Mouse (Mus musculus): ENCODE measurements around the gene Tnp1.
A peak's percentile ranks its signal among the peaks of the same experiment; 100 is the strongest.

Tnp1 gene

GRCm38 (mm10) chr1:73015731-73016130 lies at the start of gene Tnp1:
Gene Tnp1 (minus strand): TSS chr1:73015909.
- no peak for DNase-seq (ENCODE audit: low spot score in 2 of 2)

GRCm38 (mm10) chr1:73064336-73064735 lies 48.6 kb upstream of the Tnp1 start:
- DNase-seq (ENCODE audit: low spot score in 2 of 2): peak in 1 of 2 experiments; percentile 11

- no peak for DNase-seq (ENCODE audit: low spot score in 2 of 2)
Measured at GRCm38 (mm10) chr1:73061491-73062233, 46.0 kb upstream of the Tnp1 start.

- DNase-seq (ENCODE audit: low spot score in 2 of 2): no peak
Measured at GRCm38 (mm10) chr1:73060271-73060670, 44.6 kb upstream of the Tnp1 start.

GRCm38 (mm10) chr1:73056266-73057001 lies 40.7 kb upstream of the Tnp1 start:
- DNase-seq (ENCODE audit: low spot score in 2 of 2): no peak

GRCm38 (mm10) chr1:73055820-73056219 lies 40.1 kb upstream of the Tnp1 start:
- no peak for DNase-seq (ENCODE audit: low spot score in 2 of 2)

GRCm38 (mm10) chr1:73055206-73055605 lies 39.5 kb upstream of the Tnp1 start:
- no peak for DNase-seq (ENCODE audit: low spot score in 2 of 2)

- DNase-seq (ENCODE audit: low spot score in 2 of 2): no peak
Measured at GRCm38 (mm10) chr1:73053545-73054326, 38.0 kb upstream of the Tnp1 start.

- DNase-seq (ENCODE audit: low spot score in 2 of 2): no peak
Measured at GRCm38 (mm10) chr1:73046896-73047672, 31.4 kb upstream of the Tnp1 start.

GRCm38 (mm10) chr1:73045948-73046685 lies 30.4 kb upstream of the Tnp1 start:
- DNase-seq (ENCODE audit: low spot score in 2 of 2): no peak

- no peak for DNase-seq (ENCODE audit: low spot score in 2 of 2)
Measured at GRCm38 (mm10) chr1:73043671-73044070, 28.0 kb upstream of the Tnp1 start.

- no peak for DNase-seq (ENCODE audit: low spot score in 2 of 2)
Measured at GRCm38 (mm10) chr1:73040691-73041425, 25.1 kb upstream of the Tnp1 start.

- DNase-seq (ENCODE audit: low spot score in 2 of 2): no peak
Measured at GRCm38 (mm10) chr1:73038532-73038931, 22.8 kb upstream of the Tnp1 start.

- DNase-seq (ENCODE audit: low spot score in 2 of 2): no peak
Measured at GRCm38 (mm10) chr1:73036536-73036935, 20.8 kb upstream of the Tnp1 start.

GRCm38 (mm10) chr1:73035726-73036125 lies 20.0 kb upstream of the Tnp1 start:
- DNase-seq (ENCODE audit: low spot score in 2 of 2): no peak

- no peak for DNase-seq (ENCODE audit: low spot score in 2 of 2)
Measured at GRCm38 (mm10) chr1:73032491-73032890, 16.8 kb upstream of the Tnp1 start.

GRCm38 (mm10) chr1:73028741-73029140 lies 13.0 kb upstream of the Tnp1 start:
- no peak for DNase-seq (ENCODE audit: low spot score in 2 of 2)

- no peak for DNase-seq (ENCODE audit: low spot score in 2 of 2)
Measured at GRCm38 (mm10) chr1:73027381-73027780, 11.7 kb upstream of the Tnp1 start.

- DNase-seq (ENCODE audit: low spot score in 2 of 2): no peak
Measured at GRCm38 (mm10) chr1:73026786-73027299, 11.1 kb upstream of the Tnp1 start.

- DNase-seq (ENCODE audit: low spot score in 2 of 2): no peak
Measured at GRCm38 (mm10) chr1:73026157-73026556, 10.4 kb upstream of the Tnp1 start.
